Mouse (Mus musculus) MEL (cell line): ENCODE data around the gene Gdap1l1. TPM values are rescaled to one million over a fixed set of nuclear protein-coding genes. Genes with fewer than 3 reads are reported as not detected.

ENCODE experiments used
- DNase-seq: peaks from one replicate; pipeline ENCODE4 v3.0.0; 2011; ENCODE audit warnings: low read depth, low spot score
- H3K27ac ChIP-seq: 2 replicates; pipeline ENCODE4 v1.5.1; 2012; ENCODE audit warnings: low read depth, mild to moderate bottlenecking, control low read depth, low read length, moderate library complexity; ENCODE audit not compliant: control insufficient read depth
- H3K27me3 ChIP-seq, 2 experiments: fragments of 150-350 bp in 1 of 2; sonication (generic) in 1 of 2; 2 replicates each; pipeline ENCODE4 v1.6.1; 2012; ENCODE audit warnings: low read length in 2 of 2, mild to moderate bottlenecking in 2 of 2, improper control_type of control experiment in 1 of 2, moderate library complexity in 1 of 2; ENCODE audit not compliant: insufficient read depth in 2 of 2, control insufficient read depth in 1 of 2
- H3K36me3 ChIP-seq, 2 experiments: 2 replicates each; pipeline ENCODE4 v1.6.1; 2012 to 2014; ENCODE audit warnings: low read length in 2 of 2, improper control_type of control experiment in 1 of 2, inconsistent platforms in 1 of 2, mild to moderate bottlenecking in 1 of 2; ENCODE audit not compliant: insufficient read depth in 2 of 2, control insufficient read depth in 1 of 2
- H3K4me1 ChIP-seq, 2 experiments: fragments of 150-350 bp in 1 of 2; sonication (generic) in 1 of 2; 2 replicates each; pipeline ENCODE4 v1.6.1; 2012; ENCODE audit warnings: low read length in 2 of 2, improper control_type of control experiment in 1 of 2, mild to moderate bottlenecking in 1 of 2; ENCODE audit not compliant: insufficient read depth in 2 of 2, control insufficient read depth in 1 of 2
- H3K4me3 ChIP-seq, 2 experiments: fragments of 150-350 bp in 1 of 2; sonication (generic) in 1 of 2; 2 replicates each; pipeline ENCODE4 v1.5.1; 2012; ENCODE audit warnings: low read depth in 2 of 2, low read length in 2 of 2, mild to moderate bottlenecking in 2 of 2, moderate library complexity in 2 of 2, control low read depth in 1 of 2, improper control_type of control experiment in 1 of 2; ENCODE audit not compliant: control insufficient read depth in 1 of 2, insufficient read depth in 1 of 2
- H3K79me2 ChIP-seq: 2 replicates; pipeline ENCODE4 v1.6.1; 2012; ENCODE audit warnings: mild to moderate bottlenecking, low read length, moderate library complexity; ENCODE audit not compliant: control insufficient read depth, poor library complexity, insufficient read depth
- H3K9ac ChIP-seq: 2 replicates; pipeline ENCODE4 v1.6.1; 2012; ENCODE audit warnings: low read depth, mild to moderate bottlenecking, control low read depth, low read length, moderate library complexity; ENCODE audit not compliant: control insufficient read depth, poor library complexity, severe bottlenecking
- H3K9me3 ChIP-seq: fragments of 150-350 bp; sonication (generic); replicated peaks from 2 replicates; pipeline ENCODE4 v1.6.1; 2012; ENCODE audit warnings: mild to moderate bottlenecking, low read length, improper control_type of control experiment, moderate library complexity; ENCODE audit not compliant: insufficient read depth
- BHLHE40 ChIP-seq: IDR thresholded peaks from 2 replicates; pipeline ENCODE4 v1.6.1; 2012; ENCODE audit warnings: low read depth, mild to moderate bottlenecking, inconsistent platforms, low read length, improper control_type of control experiment, borderline replicate concordance
- CHD1 ChIP-seq: IDR thresholded peaks from 2 replicates; pipeline ENCODE4 v1.6.1; 2012; ENCODE audit warnings: low read depth, mild to moderate bottlenecking, inconsistent platforms, low read length, improper control_type of control experiment
- CHD2 ChIP-seq: IDR thresholded peaks from 2 replicates; pipeline ENCODE4 v1.6.1; 2011; ENCODE audit warnings: low read length, improper control_type of control experiment
- CTCF ChIP-seq, 3 experiments: IDR thresholded peaks in 2 of 3; conservative IDR thresholded peaks in 1 of 3; 2 replicates each; pipeline ENCODE4 v1.5.1; 2011 to 2012; ENCODE audit warnings: low read length in 3 of 3, low read depth in 2 of 3, mild to moderate bottlenecking in 2 of 3, improper control_type of control experiment in 1 of 3, inconsistent platforms in 1 of 3, mixed read lengths in 1 of 3, moderate library complexity in 1 of 3; ENCODE audit not compliant: control insufficient read depth in 1 of 3, insufficient read depth in 1 of 3, poor library complexity in 1 of 3, severe bottlenecking in 1 of 3
- EP300 ChIP-seq, 2 experiments: IDR thresholded peaks; 2 replicates each; pipeline ENCODE4 v1.6.1; 2011; ENCODE audit warnings: improper control_type of control experiment in 2 of 2, low read length in 2 of 2, low read depth in 1 of 2, mild to moderate bottlenecking in 1 of 2
- GABPA ChIP-seq: IDR thresholded peaks from 2 replicates; pipeline ENCODE4 v1.6.1; 2012; ENCODE audit warnings: low read depth, mild to moderate bottlenecking, inconsistent platforms, low read length, improper control_type of control experiment, moderate library complexity
- GATA1 ChIP-seq: IDR thresholded peaks from 2 replicates; pipeline ENCODE4 v1.6.1; 2011; ENCODE audit warnings: low read depth, low read length, improper control_type of control experiment
- JUND ChIP-seq: IDR thresholded peaks from 2 replicates; pipeline ENCODE4 v1.6.1; 2011; ENCODE audit warnings: low read depth, mild to moderate bottlenecking, improper control_type of control experiment, low read length
- MAFK ChIP-seq: IDR thresholded peaks from 2 replicates; pipeline ENCODE4 v1.6.1; 2011; ENCODE audit warnings: low read depth, mild to moderate bottlenecking, low read length, improper control_type of control experiment, borderline replicate concordance
- MAX ChIP-seq: IDR thresholded peaks from 2 replicates; pipeline ENCODE4 v1.6.1; 2011; ENCODE audit warnings: low read length, improper control_type of control experiment
- MEF2A ChIP-seq: IDR thresholded peaks from 2 replicates; pipeline ENCODE4 v1.6.1; 2014; ENCODE audit warnings: low read depth, mild to moderate bottlenecking, inconsistent platforms, low read length, improper control_type of control experiment; ENCODE audit not compliant: poor library complexity, insufficient replicate concordance, severe bottlenecking; ENCODE audit errors: extremely low read depth
- MXI1 ChIP-seq: IDR thresholded peaks from 2 replicates; pipeline ENCODE4 v1.6.1; 2011; ENCODE audit warnings: mild to moderate bottlenecking, low read depth, low read length, improper control_type of control experiment
- MYB ChIP-seq: IDR thresholded peaks from 2 replicates; pipeline ENCODE4 v1.6.1; 2011; ENCODE audit warnings: mild to moderate bottlenecking, low read depth, low read length, improper control_type of control experiment
- POLR2AphosphoS2 ChIP-seq: IDR thresholded peaks from 2 replicates; pipeline ENCODE4 v1.6.1; 2011; ENCODE audit warnings: low read length, improper control_type of control experiment
- POLR2AphosphoS5 ChIP-seq: IDR thresholded peaks from 2 replicates; pipeline ENCODE4 v1.6.1; 2012; ENCODE audit warnings: low read depth, borderline replicate concordance, mild to moderate bottlenecking, inconsistent platforms, low read length, moderate library complexity, mixed read lengths
- RAD21 ChIP-seq: IDR thresholded peaks from 2 replicates; pipeline ENCODE4 v1.6.1; 2011; ENCODE audit warnings: mild to moderate bottlenecking, low read depth, low read length, improper control_type of control experiment
- RCOR1 ChIP-seq: IDR thresholded peaks from 2 replicates; pipeline ENCODE4 v1.6.1; 2012; ENCODE audit warnings: low read depth, mild to moderate bottlenecking, inconsistent platforms, low read length, improper control_type of control experiment
- SMC3 ChIP-seq: IDR thresholded peaks from 2 replicates; pipeline ENCODE4 v1.6.1; 2011; ENCODE audit warnings: low read depth, low read length, improper control_type of control experiment
- TBP ChIP-seq: IDR thresholded peaks from 2 replicates; pipeline ENCODE4 v1.8.0; 2011; ENCODE audit warnings: low read depth, low read length, improper control_type of control experiment
- polyA plus RNA-seq, 2 experiments: library from polyadenylated mRNA; stranded (reverse) in 1 of 2; unstranded in 1 of 2; fragments of >175 nt in 1 of 2; fragments of >200 nt in 1 of 2; gene quantifications; 2 replicates each; pipeline versions ENCODE4 v1.2.1 to v1.2.4; 2012; ENCODE audit warnings: low replicate concordance in 2 of 2, low read depth in 1 of 2; ENCODE audit not compliant: insufficient read length in 2 of 2, insufficient read depth in 1 of 2, missing spikeins in 1 of 2
- total RNA-seq: library from RNA; depleted of rRNA; stranded (reverse); fragments of 300-350 nt; gene quantifications from 2 replicates; pipeline ENCODE4 v1.2.3, GENCODE M21; 2012

Gdap1l1 gene
- total and polyA plus RNA-seq, 3 experiments: not detected

DNA sequence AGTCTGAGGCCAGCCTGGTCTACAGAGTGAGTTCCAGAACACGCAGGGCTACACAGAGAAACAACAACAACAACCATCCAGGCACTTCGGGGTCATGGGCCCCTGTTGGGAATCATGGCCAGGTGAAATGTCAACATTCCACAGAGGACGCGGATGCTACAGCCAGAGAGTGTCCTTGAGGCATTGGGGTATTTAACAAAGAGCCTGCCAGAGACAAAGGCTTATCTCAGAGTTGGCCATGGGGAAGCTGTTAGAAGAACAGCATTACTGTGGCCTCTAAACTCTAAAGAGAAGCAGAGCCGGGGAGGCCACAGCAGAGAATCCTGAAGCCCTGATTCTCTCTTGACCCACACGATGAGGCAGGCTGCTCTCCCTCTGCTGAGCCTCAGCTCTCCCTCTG, 30.6 kb downstream of the Gdap1l1 start:
- TF ChIP-seq CHD2 (no peak), MAX (no peak), EP300 (IDR thresholded peaks at IDR 0.05; ENCODE audit: low read depth in 1 of 2, low read length in 2 of 2) (no peak), JUND (no peak), GATA1 (no peak), BHLHE40 (no peak), MXI1 (no peak), MEF2A (no peak), SMC3 (no peak), GABPA (no peak), POLR2AphosphoS2 (no peak), CTCF (IDR thresholded peaks at IDR 0.05 in 2 of 3, conservative IDR thresholded peaks at IDR 0.05 in 1 of 3; ENCODE audit: control insufficient read depth in 1 of 3, insufficient read depth in 1 of 3, low read depth in 2 of 3, low read length in 3 of 3, poor library complexity in 1 of 3, severe bottlenecking in 1 of 3) (no peak), MYB (no peak), RAD21 (no peak), RCOR1 (no peak), CHD1 (no peak), TBP (no peak), MAFK (no peak)
- TF ChIP-seq, all 39 proteins: peak for 0
- no peak overlapping the region for H3K9ac ChIP-seq
- H3K27ac ChIP-seq: no peak overlapping the region
- peaks cover 0 to 7% of the 10 kb centered on the region in 2 experiments; a peak in 2 of 4 replicates for H3K4me1 ChIP-seq
- no peak for DNase-seq
- peaks cover 0 to 5% of the 10 kb centered on the region in 2 experiments; a peak in 1 of 4 replicates for H3K36me3 ChIP-seq
- H3K4me3 ChIP-seq: no peak overlapping the region
- no peaks in the 10 kb centered on the region for H3K9me3 ChIP-seq
- H3K79me2 ChIP-seq: peaks cover 4% of the 10 kb centered on the region
- no peaks in the 10 kb centered on the region for H3K27me3 ChIP-seq

DNA sequence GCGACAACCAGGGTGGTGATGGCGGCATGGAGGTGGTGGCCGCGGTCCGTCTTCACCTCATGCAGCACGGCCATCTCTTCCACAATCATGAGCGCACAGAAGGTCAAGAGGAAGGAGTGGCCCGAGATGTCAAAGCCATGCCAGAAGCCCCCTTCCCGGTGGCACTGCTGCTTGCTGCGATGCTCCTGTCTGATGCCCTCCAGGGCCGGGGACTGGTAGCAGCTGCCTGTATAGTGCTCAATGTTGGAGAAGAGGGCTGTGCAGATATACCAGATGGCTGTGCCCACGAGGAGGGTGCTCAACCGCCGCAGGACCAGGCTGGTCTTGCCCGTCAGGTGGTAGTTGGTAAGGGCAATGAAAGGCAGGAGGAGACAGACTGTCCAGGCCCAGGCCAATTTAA, 31.4 kb downstream of the Gdap1l1 start:
- Histone ChIP-seq H3K4me3 (no peak overlapping the region), H3K9me3 (no peaks in the 10 kb centered on the region), H3K27me3 (no peaks in the 10 kb centered on the region), H3K36me3 (peaks cover 0 to 5% of the 10 kb centered on the region in 2 experiments; a peak in 1 of 4 replicates), H3K27ac (no peak overlapping the region), H3K79me2 (peaks cover 4% of the 10 kb centered on the region), H3K4me1 (peaks cover 0 to 7% of the 10 kb centered on the region in 2 experiments; a peak in 2 of 4 replicates), H3K9ac (no peak overlapping the region)
- no peak for DNase-seq
- TF ChIP-seq POLR2AphosphoS5: no peak
